Mouse (Mus musculus) macrophage (primary cell): ENCODE results near the gene Cd79a. TPM values are rescaled to one million over a fixed set of nuclear protein-coding genes. Genes with fewer than 3 reads are reported as not detected.

Experiments
- H3K27ac ChIP-seq: fragments of 350-480 bp; formaldehyde crosslinking; 2 replicates; pipeline ENCODE4 v1.9.0; 2021
- H3K36me3 ChIP-seq: fragments of 350-480 bp; formaldehyde crosslinking; 2 replicates; pipeline ENCODE4 v1.9.0; 2021; ENCODE audit errors: inconsistent target
- H3K4me3 ChIP-seq: fragments of 350-480 bp; formaldehyde crosslinking; 2 replicates; pipeline ENCODE4 v1.9.0; 2021; ENCODE audit errors: inconsistent target
- H3K79me2 ChIP-seq: fragments of 350-480 bp; formaldehyde crosslinking; 2 replicates; pipeline ENCODE4 v1.9.0; 2021; ENCODE audit errors: inconsistent target
- WGBS: methylation state at CpG from one replicate; pipeline ENCODE4 v1.1.7; 2026; ENCODE audit warnings: inconsistent platforms; ENCODE audit not compliant: missing documents; 5-methylcytosine and 5-hydroxymethylcytosine counted together
- polyA plus RNA-seq: library from polyadenylated mRNA; stranded (reverse); fragments of 250-400 nt; gene quantifications from 3 replicates; pipeline ENCODE4 v1.2.4, GENCODE M21; 2018; ENCODE audit warnings: inconsistent platforms

Cd79a gene
- polyA plus RNA-seq, 1 experiment from 2014 or later = 0.44 TPM

DNA sequence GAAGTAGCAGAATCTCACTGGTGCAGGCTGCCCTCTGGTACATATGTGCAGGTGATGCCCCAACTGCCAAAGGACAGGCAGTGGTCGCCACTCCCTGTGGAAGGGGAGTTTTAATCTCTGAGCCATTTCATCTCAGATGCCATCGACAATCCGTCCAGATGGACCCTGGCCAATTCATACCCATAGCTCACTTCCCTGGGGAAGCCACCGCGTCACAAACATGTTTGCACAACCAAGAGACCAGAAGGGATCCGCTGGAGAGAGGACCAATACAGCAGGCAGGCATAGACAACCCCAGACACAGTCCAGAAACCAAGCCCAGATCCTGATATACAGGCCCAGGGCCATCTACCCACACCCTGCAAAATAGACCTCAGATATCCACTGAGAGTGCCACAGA is 33.3 kb downstream of the Cd79a start:
- peaks cover 10% of the 10 kb centered on the region for H3K36me3 ChIP-seq
- H3K79me2 ChIP-seq = no peaks in the 10 kb centered on the region
- 45% methylated on average over 6 of the region's 6 CpGs for WGBS
- H3K4me3 ChIP-seq = no peak overlapping the region
- no peak overlapping the region for H3K27ac ChIP-seq

DNA sequence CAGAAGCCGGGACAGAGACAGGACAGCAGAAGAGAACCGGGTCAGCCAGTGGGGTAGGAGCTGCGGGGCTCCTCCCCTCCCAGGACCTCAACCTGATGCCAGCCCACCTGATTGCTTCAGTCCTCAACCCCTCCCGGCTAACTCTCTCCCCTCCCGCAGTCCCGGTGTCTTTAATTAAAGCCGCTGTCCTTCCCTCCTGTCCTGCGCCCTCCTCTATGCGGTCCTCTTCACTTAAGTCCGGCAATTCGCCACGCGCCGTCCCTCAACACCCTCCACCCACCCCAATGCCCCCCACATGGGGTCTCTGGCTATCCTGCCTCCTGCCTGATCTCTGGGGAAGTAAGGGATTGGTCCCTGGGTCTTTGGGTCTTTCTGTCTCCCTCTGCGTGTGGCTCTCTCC is 34.5 kb downstream of the Cd79a start:
- H3K36me3 ChIP-seq = no peaks in the 10 kb centered on the region; the same call in 1 of the 2 replicates
- no peak overlapping the region for H3K27ac ChIP-seq
- WGBS = 5% methylated on average over 14 of the region's 15 CpGs
- no peaks in the 10 kb centered on the region for H3K79me2 ChIP-seq
- H3K4me3 ChIP-seq = no peak overlapping the region

DNA sequence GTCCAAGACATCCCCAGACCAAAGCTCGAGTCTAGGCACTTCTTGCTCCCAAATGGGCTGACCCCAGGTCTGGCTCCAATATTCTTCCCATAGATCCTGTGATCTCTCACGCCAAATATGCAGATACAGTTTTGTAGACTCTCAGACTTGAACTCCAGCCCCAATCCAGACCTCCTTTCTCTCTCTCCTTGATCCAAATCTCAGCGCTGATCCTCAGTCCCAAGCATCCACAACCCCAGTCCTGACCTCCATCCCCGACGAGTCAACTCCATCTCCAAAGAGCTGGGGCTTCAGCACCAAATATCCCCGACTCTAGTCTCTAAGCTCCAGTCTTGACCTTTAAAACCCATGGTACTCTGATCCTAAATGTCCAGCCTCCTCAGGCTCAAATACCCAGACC is 46.5 kb downstream of the Cd79a start:
- no peak overlapping the region for H3K4me3 ChIP-seq
- H3K79me2 ChIP-seq = no peaks in the 10 kb centered on the region
- 11% methylated on average over 6 of the region's 6 CpGs for WGBS
- no peak overlapping the region for H3K27ac ChIP-seq
- H3K36me3 ChIP-seq = no peaks in the 10 kb centered on the region

DNA sequence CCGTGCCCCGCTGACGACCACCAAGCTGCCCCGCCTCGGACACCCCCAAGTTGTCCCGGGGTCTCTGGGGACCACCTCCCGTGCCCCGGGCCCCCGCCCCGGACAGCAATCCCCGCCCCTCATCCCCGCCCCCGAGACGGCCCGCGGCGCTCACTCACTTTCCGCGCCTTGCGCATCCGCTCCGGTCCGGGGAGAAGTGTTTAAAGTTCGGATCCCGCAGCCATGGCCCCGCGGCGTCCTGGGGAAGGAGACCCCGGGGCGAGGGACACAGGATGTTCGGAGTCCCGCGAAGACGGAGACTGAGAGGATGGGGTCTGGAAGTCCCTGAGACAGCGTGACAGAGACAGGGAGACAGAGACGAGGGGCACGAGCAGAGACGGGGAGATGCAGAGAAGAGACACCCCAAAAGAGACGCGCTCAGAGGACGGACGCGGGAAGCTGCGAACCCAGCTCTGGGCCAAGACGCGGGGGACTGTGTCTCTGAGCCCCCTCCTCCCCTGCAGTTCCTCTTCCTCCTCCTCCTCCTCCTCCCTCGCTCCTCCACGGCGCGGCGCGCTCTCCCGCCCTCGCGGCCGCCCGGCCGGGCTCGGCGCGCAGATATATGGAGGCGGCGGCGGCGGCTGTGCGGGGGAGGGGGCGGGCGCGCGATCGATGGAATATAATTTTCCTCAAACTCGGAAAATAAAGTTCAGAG is 47.2 kb downstream of the Cd79a start, which contains the start of gene Gm4881:
Gm4881 (minus strand) TSS at position 238 of the 694 bp plus-strand sequence.
- Histone ChIP-seq H3K79me2 (no peaks in the 10 kb centered on the region), H3K4me3 (no peak within 1 kb of the TSS), H3K36me3 (no peaks in the 10 kb centered on the region), H3K27ac (no peak within 1 kb of the TSS)
- 3% methylated on average over 44 of the region's 72 CpGs for WGBS

GRCm38 (mm10) chr7:24947316-24948048 is 50.3 kb downstream of the Cd79a start:
- H3K27ac ChIP-seq = no peak overlapping the region
- H3K36me3 ChIP-seq = no peaks in the 10 kb centered on the region
- 28% methylated on average over 7 of the region's 7 CpGs for WGBS
- no peaks in the 10 kb centered on the region for H3K79me2 ChIP-seq
- H3K4me3 ChIP-seq = no peak overlapping the region

- H3K4me3 ChIP-seq = no peak overlapping the region
Observed at GRCm38 (mm10) chr7:24948774-24949173, 51.6 kb downstream of the Cd79a start.

DNA sequence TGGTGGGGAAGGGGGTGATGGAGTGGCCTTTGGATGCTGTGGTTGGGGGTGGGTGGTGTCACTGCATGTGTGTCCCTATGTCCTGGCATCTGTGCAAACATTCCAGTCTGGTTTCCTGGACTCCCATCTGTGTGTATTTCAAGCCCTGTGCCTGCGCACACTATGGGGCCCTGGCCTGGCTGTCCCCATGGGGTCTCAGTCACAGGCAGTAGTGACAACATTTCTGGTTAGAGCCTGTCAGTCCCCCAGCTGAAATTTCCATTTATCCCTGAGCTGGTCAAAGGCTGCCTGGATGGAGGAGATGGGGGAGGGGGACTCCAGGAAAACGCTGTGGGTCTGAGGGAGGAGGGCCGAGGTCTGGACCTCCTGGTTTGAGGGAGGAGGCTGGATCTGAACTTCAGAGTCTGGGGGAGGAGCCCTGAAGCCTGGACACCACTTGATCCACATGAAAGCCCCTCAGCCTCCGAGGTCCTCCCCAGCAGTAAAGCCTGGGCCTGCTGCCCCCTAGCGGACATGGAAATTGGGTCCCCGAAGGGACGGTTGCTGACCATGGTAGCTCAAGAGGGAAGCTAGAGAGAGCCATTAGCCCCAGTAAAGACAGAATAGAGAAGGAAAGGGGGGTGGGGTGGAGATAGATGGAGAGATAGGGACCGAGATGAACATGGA is 52.9 kb downstream of the Cd79a start:
- no peaks in the 10 kb centered on the region for H3K36me3 ChIP-seq
- no peak overlapping the region for H3K27ac ChIP-seq
- 10% methylated on average over 8 of the region's 8 CpGs for WGBS
- no peaks in the 10 kb centered on the region for H3K79me2 ChIP-seq
- H3K4me3 ChIP-seq = no peak overlapping the region

More at GRCm38 (mm10) chr7:24948774-24949173, 51.6 kb downstream of the Cd79a start:
- H3K36me3 ChIP-seq = no peaks in the 10 kb centered on the region
- no peak overlapping the region for H3K27ac ChIP-seq
- no peaks in the 10 kb centered on the region for H3K79me2 ChIP-seq
- 3% methylated on average over 28 of the region's 29 CpGs for WGBS

Other genes with a start within 250 kb of the Cd79a start
- gene Tex101, start 220.7 kb upstream of the Cd79a start, polyA plus RNA-seq = not detected in 3 replicates
- gene BC049730, start 188.1 kb upstream of the Cd79a start, polyA plus RNA-seq = not detected in 3 replicates
- not detected in 3 replicates for gene Gm4763, start 170.5 kb upstream of the Cd79a start, polyA plus RNA-seq
- gene Cd177, start 137.1 kb upstream of the Cd79a start, polyA plus RNA-seq = 0.22 to 0.49 TPM (median 0.33 TPM) in 3 replicates
- gene Ceacam10, start 120.2 kb upstream of the Cd79a start, polyA plus RNA-seq = 0.85 TPM in 1 of 3 replicates, not detected in the others
- 6.8 to 9.9 TPM (median 7.1 TPM) in 3 replicates for gene Gm9844, start 35.2 kb upstream of the Cd79a start, polyA plus RNA-seq
- gene Lypd4, start 27.4 kb upstream of the Cd79a start, polyA plus RNA-seq = not detected in 3 replicates
- not detected in 3 replicates for gene Dmrtc2, start 27.3 kb upstream of the Cd79a start, polyA plus RNA-seq
- 136 to 976 TPM (median 876 TPM) in 3 replicates for gene Rps19, start 13.0 kb upstream of the Cd79a start, polyA plus RNA-seq
- gene Arhgef1, start 5.5 kb downstream of the Cd79a start, polyA plus RNA-seq = 54.7 to 102 TPM (median 79.9 TPM) in 3 replicates
- gene Gm4881, start 47.1 kb downstream of the Cd79a start, polyA plus RNA-seq = not detected in 3 replicates
- gene Rabac1, start 75.4 kb downstream of the Cd79a start, polyA plus RNA-seq = 28.6 to 198 TPM (median 112 TPM) in 3 replicates
- gene Atp1a3, start 108.6 kb downstream of the Cd79a start, polyA plus RNA-seq = 97.0 to 111 TPM (median 106 TPM) in 3 replicates
- gene Grik5, start 175.0 kb downstream of the Cd79a start, polyA plus RNA-seq = 0.22 to 0.47 TPM (median 0.26 TPM) in 3 replicates
- gene Zfp574, start 175.2 kb downstream of the Cd79a start, polyA plus RNA-seq = 5.7 to 7.6 TPM (median 6.5 TPM) in 3 replicates